In the genomic region with DNA sequence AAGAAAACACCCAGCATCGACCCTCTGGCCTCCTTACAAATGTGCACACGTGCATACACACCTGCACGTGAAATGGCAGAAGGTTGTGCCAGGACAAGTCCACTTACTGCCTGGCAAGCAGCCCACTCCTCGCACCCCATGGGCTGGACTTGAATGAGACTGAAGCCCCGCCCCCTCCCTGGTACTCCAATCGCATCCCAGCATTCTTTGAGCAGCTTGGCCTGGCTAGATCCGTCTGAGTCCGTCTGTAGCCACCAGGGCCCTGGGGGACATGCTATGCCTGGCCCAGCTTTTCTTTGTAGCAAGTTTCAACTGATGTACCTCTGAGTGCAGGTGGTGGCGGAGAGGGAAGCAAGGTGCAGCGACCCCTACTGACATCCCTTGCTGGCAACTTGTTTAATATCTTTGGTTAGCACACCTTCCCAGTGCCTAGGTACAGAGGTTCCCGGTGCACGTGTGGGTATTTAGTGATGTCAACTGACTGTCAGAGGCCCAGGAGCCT, we compare ENCODE assay signal across 8 mouse cellular contexts. TPM values are rescaled to one million over a fixed set of nuclear protein-coding genes. Genes with fewer than 3 reads are reported as not detected.
DNase-seq lines count a peak whose midpoint lies in the region; ATAC-seq and TF ChIP-seq lines count a peak whose summit lies in the region.

No protein-coding gene starts in this region.

- no peaks in the 10 kb centered on the region for H3K9me3 ChIP-seq in forebrain, embryonic 14.5 days (replicated peaks; ENCODE audit: control insufficient read depth, low read length)
- no peaks in the 10 kb centered on the region for H3K9me3 ChIP-seq in lung, embryonic 15.5 days

- peaks cover 29% of the 10 kb centered on the region for H3K36me3 ChIP-seq in forebrain, embryonic 14.5 days (ENCODE audit: control insufficient read depth, insufficient read depth, low read length)
- H3K36me3 ChIP-seq in kidney, adult 2 months (ENCODE audit: control insufficient read depth, insufficient read depth, low read length) = no peaks in the 10 kb centered on the region; the same call in none of the 2 replicates
- H3K36me3 ChIP-seq in lung, embryonic 15.5 days = peaks cover 21% of the 10 kb centered on the region

- no peak overlapping the region for H3K4me3 ChIP-seq in forebrain, embryonic 14.5 days (ENCODE audit: low read depth, low read length)
- H3K4me3 ChIP-seq in kidney, adult 2 months (ENCODE audit: insufficient read depth, low read depth, low read length) = no peak overlapping the region
- H3K4me3 ChIP-seq in lung, embryonic 15.5 days = no peak overlapping the region

- peak; percentile 58 for ATAC-seq in forebrain, embryonic 14.5 days
- ATAC-seq in lung, embryonic 15.5 days (ENCODE audit: borderline replicate concordance, extremely low read depth, low FRiP score, low TSS enrichment) = peak; percentile 73

- no peak overlapping the region for H3K9ac ChIP-seq in forebrain, embryonic 14.5 days (ENCODE audit: low read length)
- no peak overlapping the region for H3K9ac ChIP-seq in lung, embryonic 15.5 days

- no peak for TF ChIP-seq POLR2A in kidney, adult 2 months (IDR thresholded peaks at IDR 0.05; ENCODE audit: low read depth, low read length)

- peaks cover 5% of the 10 kb centered on the region for H3K4me1 ChIP-seq in forebrain, embryonic 14.5 days (ENCODE audit: control insufficient read depth, insufficient read depth, low read length)
- H3K4me1 ChIP-seq in kidney, adult 2 months (ENCODE audit: control insufficient read depth, insufficient read depth, low read length) = no peaks in the 10 kb centered on the region; the same call in 1 of the 2 replicates
- peaks cover 19% of the 10 kb centered on the region for H3K4me1 ChIP-seq in lung, embryonic 15.5 days

- WGBS in forebrain, embryonic 14.5 days = 6% methylated on average over 12 of the region's 12 CpGs
- 7% methylated on average over 12 of the region's 12 CpGs for WGBS in kidney, adult 2 months
- WGBS in lung, embryonic 15.5 days = 8% methylated on average over 12 of the region's 12 CpGs

- no peak overlapping the region for H3K27ac ChIP-seq in forebrain, embryonic 14.5 days (ENCODE audit: low read depth, low read length)
- no peak overlapping the region for H3K27ac ChIP-seq in kidney, adult 2 months (ENCODE audit: insufficient read depth, low read depth, low read length)
- H3K27ac ChIP-seq in lung, embryonic 15.5 days = peak overlapping the region; percentile 51

- peak; percentile 53 for DNase-seq in adrenal gland, adult 2 months
- DNase-seq in adrenal gland, postnatal 4 days (ENCODE audit: low spot score in 2 of 2) = no peak
- peak; percentile 81 for DNase-seq in R1 (ENCODE audit: low read depth, low spot score)
- DNase-seq in forebrain, embryonic 14.5 days (ENCODE audit: low spot score) = peak; percentile 75
- peak; percentile 92 for DNase-seq in kidney, adult 2 months
- DNase-seq in retina, postnatal 1 day = peak; percentile 92
- DNase-seq in gastrocnemius, postnatal 25 days = no peak

- no peak overlapping the region for H3K4me2 ChIP-seq in forebrain, embryonic 14.5 days (ENCODE audit: low read length)
- H3K4me2 ChIP-seq in lung, embryonic 15.5 days = peak overlapping the region; percentile 2; the same call in 1 of the 2 replicates

- no peaks in the 10 kb centered on the region for H3K27me3 ChIP-seq in forebrain, embryonic 14.5 days (replicated peaks; ENCODE audit: control insufficient read depth, insufficient read depth, low read length)
- no peaks in the 10 kb centered on the region for H3K27me3 ChIP-seq in kidney, adult 2 months (replicated peaks; ENCODE audit: control insufficient read depth, insufficient read depth, low read length)
- H3K27me3 ChIP-seq in lung, embryonic 15.5 days = no peaks in the 10 kb centered on the region

- peak; percentile 52; the same call in 1 of the 2 replicates for TF ChIP-seq CTCF in kidney, adult 2 months (conservative IDR thresholded peaks at IDR 0.05; ENCODE audit: insufficient read depth, insufficient read length, low read depth, low read length)

RNA-seq across cellular contexts. Expression of a gene that starts 12.3 kb away (rescaled TPM):
- total RNA-seq in adrenal gland, adult 2 months (2021) = 10 to 100 TPM; 32.1 to 34.1 TPM
- polyA plus RNA-seq in adrenal gland, adult 2 months (2012; rRNA removed) = 28.8 and 29.8 TPM in 2 replicates
- 10 to 100 TPM; 21.9 to 23.2 TPM for total RNA-seq in adrenal gland, postnatal 4 days (2021)
- polyA plus RNA-seq in forebrain, embryonic 14.5 days (2014; fragmentation: Nextera tagmentation; extraction: Ambion mirVana) = 7.5 and 11.7 TPM in 2 replicates
- polyA plus RNA-seq in kidney, adult 2 months (2012; rRNA removed) = 20.5 and 22.2 TPM in 2 replicates
- 14.1 and 15.3 TPM in 2 replicates for polyA plus RNA-seq in lung, embryonic 15.5 days (2015; fragmentation: Nextera tagmentation; extraction: Ambion mirVana)
- total RNA-seq in gastrocnemius, postnatal 25 days (2021) = 10 to 100 TPM; 12.9 to 17.5 TPM

RNA-seq across cellular contexts. Expression of a gene that starts 16.1 kb away (rescaled TPM):
- under 1 TPM; 0.17 TPM for total RNA-seq in adrenal gland, adult 2 months (2021)
- 0.43 and 1.5 TPM in 2 replicates for polyA plus RNA-seq in adrenal gland, adult 2 months (2012; rRNA removed)
- 1 to 10 TPM; 1.5 to 3.9 TPM for total RNA-seq in adrenal gland, postnatal 4 days (2021)
- polyA plus RNA-seq in forebrain, embryonic 14.5 days (2014; fragmentation: Nextera tagmentation; extraction: Ambion mirVana) = not detected in 2 replicates
- 69.7 and 90.2 TPM in 2 replicates for polyA plus RNA-seq in kidney, adult 2 months (2012; rRNA removed)
- 12.5 and 13.2 TPM in 2 replicates for polyA plus RNA-seq in lung, embryonic 15.5 days (2015; fragmentation: Nextera tagmentation; extraction: Ambion mirVana)
- under 1 TPM; 0.80 to 0.87 TPM for total RNA-seq in gastrocnemius, postnatal 25 days (2021)

RNA-seq across cellular contexts. Expression of a gene that starts 22.6 kb away (rescaled TPM):
- total RNA-seq in adrenal gland, adult 2 months (2021) = not detected
- not detected in 2 replicates for polyA plus RNA-seq in adrenal gland, adult 2 months (2012; rRNA removed)
- total RNA-seq in adrenal gland, postnatal 4 days (2021) = not detected
- not detected in 2 replicates for polyA plus RNA-seq in forebrain, embryonic 14.5 days (2014; fragmentation: Nextera tagmentation; extraction: Ambion mirVana)
- not detected in 2 replicates for polyA plus RNA-seq in kidney, adult 2 months (2012; rRNA removed)
- not detected in 2 replicates for polyA plus RNA-seq in lung, embryonic 15.5 days (2015; fragmentation: Nextera tagmentation; extraction: Ambion mirVana)
- not detected for total RNA-seq in gastrocnemius, postnatal 25 days (2021)

RNA-seq across cellular contexts. Expression of a gene that starts 23.0 kb away (rescaled TPM):
- total RNA-seq in adrenal gland, adult 2 months (2021) = 10 to 100 TPM; 14.8 to 21.5 TPM
- 18.3 and 20.8 TPM in 2 replicates for polyA plus RNA-seq in adrenal gland, adult 2 months (2012; rRNA removed)
- total RNA-seq in adrenal gland, postnatal 4 days (2021) = 10 to 100 TPM; 19.7 to 22.2 TPM
- polyA plus RNA-seq in forebrain, embryonic 14.5 days (2014; fragmentation: Nextera tagmentation; extraction: Ambion mirVana) = 86.4 and 86.7 TPM in 2 replicates
- 24.4 and 29.2 TPM in 2 replicates for polyA plus RNA-seq in kidney, adult 2 months (2012; rRNA removed)
- polyA plus RNA-seq in lung, embryonic 15.5 days (2015; fragmentation: Nextera tagmentation; extraction: Ambion mirVana) = 73.9 and 76.8 TPM in 2 replicates
- 1 to 10 TPM; 7.4 to 9.2 TPM for total RNA-seq in gastrocnemius, postnatal 25 days (2021)

RNA-seq across cellular contexts. Expression of a gene that starts 28.2 kb away (rescaled TPM):
- total RNA-seq in adrenal gland, adult 2 months (2021) = 10 to 100 TPM; 50.6 to 55.9 TPM
- 77.2 and 91.0 TPM in 2 replicates for polyA plus RNA-seq in adrenal gland, adult 2 months (2012; rRNA removed)
- 10 to 100 TPM; 52.8 to 65.7 TPM for total RNA-seq in adrenal gland, postnatal 4 days (2021)
- 31.8 and 33.2 TPM in 2 replicates for polyA plus RNA-seq in forebrain, embryonic 14.5 days (2014; fragmentation: Nextera tagmentation; extraction: Ambion mirVana)
- 40.1 and 42.2 TPM in 2 replicates for polyA plus RNA-seq in kidney, adult 2 months (2012; rRNA removed)
- 22.8 and 24.7 TPM in 2 replicates for polyA plus RNA-seq in lung, embryonic 15.5 days (2015; fragmentation: Nextera tagmentation; extraction: Ambion mirVana)
- total RNA-seq in gastrocnemius, postnatal 25 days (2021) = 10 to 100 TPM; 25.6 to 32.1 TPM

Comparison
In these comparisons a context has a peak if more than half of its experiments do, and no peak if none do; other contexts are left out.
1. DNase-seq: peak in adrenal gland, adult 2 months (single experiment), R1 (single experiment), forebrain, embryonic 14.5 days (single experiment), kidney, adult 2 months (single experiment) and retina, postnatal 1 day (single experiment); none in adrenal gland, postnatal 4 days (0 of 2) and gastrocnemius, postnatal 25 days (single experiment).